8 mouse cellular contexts compared by ENCODE assay signal in the genomic region with DNA sequence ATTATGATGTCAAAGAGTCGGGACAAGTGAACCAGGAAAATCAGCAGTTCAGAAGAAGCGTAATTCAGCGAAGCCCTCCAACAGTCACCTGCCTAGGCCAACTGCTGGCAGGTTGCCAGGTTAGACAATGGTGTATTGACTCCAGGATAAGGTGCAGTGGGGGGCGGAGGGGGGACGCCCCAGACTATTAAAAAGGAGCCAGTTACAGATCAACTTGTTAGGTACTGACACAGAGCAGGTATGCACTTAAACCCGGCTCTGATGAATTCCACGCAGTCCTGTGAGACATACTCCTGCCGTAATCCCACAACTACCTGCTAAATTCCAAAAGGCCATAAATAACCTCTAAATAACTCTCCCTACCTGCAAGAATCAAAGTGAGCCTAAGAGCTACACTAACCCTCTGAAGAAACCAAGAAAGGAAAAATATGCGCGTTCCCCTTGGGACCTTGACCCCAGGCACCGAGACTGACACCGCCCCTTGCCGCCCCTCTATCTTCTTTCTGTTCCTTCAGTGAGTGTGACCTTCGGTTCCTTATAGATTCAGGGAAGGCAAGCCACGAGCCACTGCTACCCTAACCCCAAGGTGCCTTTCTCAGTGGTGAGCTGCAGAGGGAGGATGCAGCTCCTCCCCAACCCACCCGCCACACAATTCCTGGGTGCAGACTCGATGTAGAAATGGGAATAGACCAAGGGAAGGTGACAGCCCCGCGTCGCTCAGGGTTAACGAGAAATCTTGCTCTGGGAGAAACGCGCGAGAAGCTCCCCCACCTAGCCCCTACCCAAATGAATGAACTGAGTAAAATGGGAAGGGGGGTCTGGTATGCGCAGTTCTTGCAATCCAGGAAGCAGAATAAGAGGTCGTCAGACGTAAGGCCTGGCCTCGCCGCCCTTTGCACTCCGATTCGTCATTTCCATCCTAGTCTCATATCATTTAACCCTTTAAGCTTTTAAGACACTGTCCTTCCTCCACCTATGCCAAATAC. TPM values are rescaled to one million over a fixed set of nuclear protein-coding genes. Genes with fewer than 3 reads are reported as not detected.
A peak's percentile ranks its signal among the peaks of the same experiment; 100 is the strongest.
DNase-seq lines count a peak whose midpoint lies in the region; ATAC-seq and TF ChIP-seq lines count a peak whose summit lies in the region.

No protein-coding gene starts in this region.

- TF ChIP-seq POLR2A in MEL (IDR thresholded peaks at IDR 0.05; ENCODE audit: control insufficient read depth in 1 of 2, insufficient read depth in 1 of 2, low read depth in 1 of 2, low read length in 2 of 2, poor library complexity in 1 of 2): no peak; a peak in 1 of 4 replicates

- no peaks in the 10 kb centered on the region for H3K9me3 ChIP-seq in MEL (replicated peaks; ENCODE audit: insufficient read depth, low read length)
- H3K9me3 ChIP-seq in forebrain, embryonic 16.5 days (ENCODE audit: control insufficient read depth, low read length): no peaks in the 10 kb centered on the region

- TF ChIP-seq RAD21 in MEL (IDR thresholded peaks at IDR 0.05; ENCODE audit: low read depth, low read length): no peak

- 2% methylated on average over 31 of the region's 31 CpGs for WGBS in forebrain, embryonic 16.5 days

- H3K27me3 ChIP-seq in MEL (ENCODE audit: control insufficient read depth in 1 of 2, insufficient read depth in 2 of 2, low read length in 2 of 2): no peaks in the 10 kb centered on the region
- no peaks in the 10 kb centered on the region for H3K27me3 ChIP-seq in forebrain, embryonic 16.5 days (replicated peaks; ENCODE audit: control insufficient read depth, insufficient read depth, low read length)

- peak; percentile 93 for DNase-seq in MEL (ENCODE audit: low read depth, low spot score)
- peak; percentile 83 for DNase-seq in c-Kit-positive CD71-positive TER-119-negative erythroid progenitor cells, embryonic 14.5 days (ENCODE audit: low read depth)
- peak; percentile 65 for DNase-seq in heart, postnatal 4 days
- peak; percentile 15 to 38 for DNase-seq in layer of hippocampus, postnatal 10 days (ENCODE audit: low spot score in 2 of 2)
- DNase-seq in lung, postnatal 10 days: peak; percentile 45
- DNase-seq in retina, postnatal 7 days (ENCODE audit: low read depth, low spot score): peak; percentile 32
- peak; percentile 48 for DNase-seq in thymus, postnatal 4 days

- peak overlapping the region; percentile 99 for H3K4me2 ChIP-seq in forebrain, embryonic 16.5 days (ENCODE audit: low read length)

- H3K36me3 ChIP-seq in MEL (ENCODE audit: control insufficient read depth in 1 of 2, insufficient read depth in 2 of 2, low read length in 2 of 2): peaks cover 17 to 64% of the 10 kb centered on the region in 2 experiments
- H3K36me3 ChIP-seq in forebrain, embryonic 16.5 days (ENCODE audit: control insufficient read depth, insufficient read depth): no peaks in the 10 kb centered on the region

- H3K79me2 ChIP-seq in MEL (ENCODE audit: control insufficient read depth, insufficient read depth, low read length, poor library complexity): peaks cover 53% of the 10 kb centered on the region

- H3K4me1 ChIP-seq in MEL (ENCODE audit: control insufficient read depth in 1 of 2, insufficient read depth in 2 of 2, low read length in 2 of 2): peaks cover 34% of the 10 kb centered on the region in 2 experiments
- peaks cover 20% of the 10 kb centered on the region for H3K4me1 ChIP-seq in forebrain, embryonic 16.5 days (replicated peaks; ENCODE audit: control insufficient read depth, insufficient read depth, low read length)

- H3K27ac ChIP-seq in MEL (ENCODE audit: control insufficient read depth, low read depth, low read length): peak overlapping the region; percentile 99
- peak overlapping the region; percentile 95 for H3K27ac ChIP-seq in forebrain, embryonic 16.5 days (ENCODE audit: low read length)

- H3K4me3 ChIP-seq in MEL (ENCODE audit: control insufficient read depth in 1 of 2, insufficient read depth in 1 of 2, low read depth in 2 of 2, low read length in 2 of 2): peak overlapping the region; percentile 80 to 82
- H3K4me3 ChIP-seq in forebrain, embryonic 16.5 days (replicated peaks; ENCODE audit: low read length): peak overlapping the region; percentile 100

- TF ChIP-seq EP300 in MEL (IDR thresholded peaks at IDR 0.05; ENCODE audit: low read depth in 1 of 2, low read length in 2 of 2): peak; percentile 25 to 63

- H3K9ac ChIP-seq in MEL (ENCODE audit: control insufficient read depth, low read depth, low read length, poor library complexity, severe bottlenecking): peak overlapping the region; percentile 88
- peak overlapping the region; percentile 93 for H3K9ac ChIP-seq in forebrain, embryonic 16.5 days (replicated peaks; ENCODE audit: low read depth, low read length)

- no peak for TF ChIP-seq CTCF in MEL (IDR thresholded peaks at IDR 0.05 in 2 of 3, conservative IDR thresholded peaks at IDR 0.05 in 1 of 3; ENCODE audit: control insufficient read depth in 1 of 3, insufficient read depth in 1 of 3, low read depth in 2 of 3, low read length in 3 of 3, poor library complexity in 1 of 3, severe bottlenecking in 1 of 3)

- 0 out of 2 replicates have a peak, but pooled peaks have one; percentile 9 for ATAC-seq in forebrain, embryonic 16.5 days

TF ChIP-seq in MEL, 35 proteins besides CTCF, POLR2A, EP300 and RAD21 (continues in another document):
- TF ChIP-seq ELF1 (IDR thresholded peaks at IDR 0.05; ENCODE audit: low read depth, low read length): peak; percentile 62
- TF ChIP-seq MYC (IDR thresholded peaks at IDR 0.05; ENCODE audit: low read depth, low read length): 0 out of 2 replicates have a peak, but pooled peaks have one; percentile 15
- peak; percentile 16; the same call in 1 of the 2 replicates for TF ChIP-seq SMC3 (IDR thresholded peaks at IDR 0.05; ENCODE audit: low read depth, low read length)
- no peak for TF ChIP-seq ZC3H11A (IDR thresholded peaks at IDR 0.05; ENCODE audit: low read depth, low read length)
- TF ChIP-seq JUND (IDR thresholded peaks at IDR 0.05; ENCODE audit: low read depth, low read length): no peak
- peak; percentile 37; the same call in 1 of the 2 replicates for TF ChIP-seq KAT2A (conservative IDR thresholded peaks at IDR 0.05; ENCODE audit: low read depth, low read length)
- no peak for TF ChIP-seq POLR2AphosphoS5 (IDR thresholded peaks at IDR 0.05; ENCODE audit: borderline replicate concordance, low read depth, low read length)
- TF ChIP-seq TBP (IDR thresholded peaks at IDR 0.05; ENCODE audit: low read depth, low read length): no peak
- peak; percentile 53; the same call in 1 of the 2 replicates for TF ChIP-seq USF1 (IDR thresholded peaks at IDR 0.05; ENCODE audit: low read depth, low read length)
- peak; percentile 77 for TF ChIP-seq ETS1 (IDR thresholded peaks at IDR 0.05; ENCODE audit: low read depth, low read length)
- TF ChIP-seq MEF2A (IDR thresholded peaks at IDR 0.05; ENCODE audit: extremely low read depth, insufficient replicate concordance, low read depth, low read length, poor library complexity, severe bottlenecking): no peak
- TF ChIP-seq GATA1 (IDR thresholded peaks at IDR 0.05; ENCODE audit: low read depth, low read length): peak; percentile 23
- no peak for TF ChIP-seq GABPA (IDR thresholded peaks at IDR 0.05; ENCODE audit: low read depth, low read length)
- no peak for TF ChIP-seq ZKSCAN1 (IDR thresholded peaks at IDR 0.05; ENCODE audit: low read depth, low read length)
- peak; percentile 66; the same call in 1 of the 2 replicates for TF ChIP-seq MYB (IDR thresholded peaks at IDR 0.05; ENCODE audit: low read depth, low read length)
- TF ChIP-seq ZMIZ1 (IDR thresholded peaks at IDR 0.05; ENCODE audit: low read depth, low read length): no peak
- no peak for TF ChIP-seq CHD2 (IDR thresholded peaks at IDR 0.05; ENCODE audit: low read length)
- peak; percentile 51; the same call in 1 of the 2 replicates for TF ChIP-seq MAZ (IDR thresholded peaks at IDR 0.05; ENCODE audit: low read depth, low read length)
- TF ChIP-seq POLR2AphosphoS2 (IDR thresholded peaks at IDR 0.05; ENCODE audit: low read length): no peak
- peak; percentile 66; the same call in 1 of the 2 replicates for TF ChIP-seq MXI1 (IDR thresholded peaks at IDR 0.05; ENCODE audit: low read depth, low read length)
- TF ChIP-seq MAX (IDR thresholded peaks at IDR 0.05; ENCODE audit: low read length): 0 out of 2 replicates have a peak, but pooled peaks have one; percentile 32
- peak; percentile 65; the same call in 1 of the 2 replicates for TF ChIP-seq HCFC1 (IDR thresholded peaks at IDR 0.05; ENCODE audit: low read depth, low read length)
- no peak for TF ChIP-seq USF2 (IDR thresholded peaks at IDR 0.05; ENCODE audit: borderline replicate concordance in 1 of 2, insufficient read depth in 1 of 2, low read depth in 1 of 2, low read length in 2 of 2)
- no peak for TF ChIP-seq MAFK (IDR thresholded peaks at IDR 0.05; ENCODE audit: borderline replicate concordance, low read depth, low read length)
- peak; percentile 85; the same call in 1 of the 2 replicates for TF ChIP-seq CHD1 (IDR thresholded peaks at IDR 0.05; ENCODE audit: low read depth, low read length)
- TF ChIP-seq TCF12 (IDR thresholded peaks at IDR 0.05; ENCODE audit: low read depth, low read length): peak; percentile 47
- TF ChIP-seq SIN3A (IDR thresholded peaks at IDR 0.05; ENCODE audit: low read length): peak; percentile 54
- TF ChIP-seq NRF1 (IDR thresholded peaks at IDR 0.05; ENCODE audit: insufficient read depth, low read depth, low read length, poor library complexity, severe bottlenecking): no peak
- TF ChIP-seq RCOR1 (IDR thresholded peaks at IDR 0.05; ENCODE audit: low read depth, low read length): 0 out of 2 replicates have a peak, but pooled peaks have one; percentile 26
- TF ChIP-seq E2F4 (IDR thresholded peaks at IDR 0.05; ENCODE audit: borderline replicate concordance, low read depth, low read length): no peak

RNA-seq across cellular contexts. Expression of a gene that starts 0.9 kb away (rescaled TPM):
- total RNA-seq in MEL (2012; rRNA removed): 205 and 269 TPM in 2 replicates
- 100 to 1,000 TPM; 149 to 300 TPM for polyA plus RNA-seq in MEL (2012; ENCODE audit: insufficient read depth in 1 of 2, insufficient read length in 2 of 2, low read depth in 1 of 2, low replicate concordance in 2 of 2, missing spikeins in 1 of 2)
- polyA plus RNA-seq in forebrain, embryonic 16.5 days (2015; fragmentation: Nextera tagmentation; extraction: Ambion mirVana): 149 and 167 TPM in 2 replicates
- total RNA-seq in heart, postnatal 4 days (2021): 100 to 1,000 TPM; 266 to 273 TPM
- 100 to 1,000 TPM; 465 to 466 TPM for total RNA-seq in layer of hippocampus, postnatal 10 days (2021)

RNA-seq across cellular contexts. Expression of a gene that starts 51.1 kb away (rescaled TPM):
- 15.5 and 16.1 TPM in 2 replicates for total RNA-seq in MEL (2012; rRNA removed)
- 10 to 100 TPM in 1 of 2 experiments, not detected in 1; 10.1 TPM for polyA plus RNA-seq in MEL (2012; ENCODE audit: insufficient read depth in 1 of 2, insufficient read length in 2 of 2, low read depth in 1 of 2, low replicate concordance in 2 of 2, missing spikeins in 1 of 2)
- polyA plus RNA-seq in forebrain, embryonic 16.5 days (2015; fragmentation: Nextera tagmentation; extraction: Ambion mirVana): 30.5 and 35.1 TPM in 2 replicates
- total RNA-seq in heart, postnatal 4 days (2021): 10 to 100 TPM; 17.6 to 19.2 TPM
- 10 to 100 TPM; 21.6 to 24.6 TPM for total RNA-seq in layer of hippocampus, postnatal 10 days (2021)

Comparison
In these comparisons a context has a peak if more than half of its experiments do, and no peak if none do; other contexts are left out.
1. Peak in every context shown above with its lines: DNase-seq, ATAC-seq, H3K4me3 ChIP-seq and H3K27ac ChIP-seq.
2. DNase-seq: peak in every context shown above with its lines; median percentile 93 in MEL; 83 in c-Kit-positive CD71-positive TER-119-negative erythroid progenitor cells, embryonic 14.5 days; 65 in heart, postnatal 4 days; 48 in thymus, postnatal 4 days; 45 in lung, postnatal 10 days; 32 in retina, postnatal 7 days; 26 in layer of hippocampus, postnatal 10 days.